Mouse (Mus musculus) cerebellum, adult 2 months (tissue): ENCODE results near the gene Ldlrap1.

Experiments used
- CTCF ChIP-seq: fragments of 200-500 bp; IDR thresholded peaks from 2 replicates; pipeline ENCODE4 v1.5.1; 2011; ENCODE audit warnings: low read depth, mild to moderate bottlenecking, control low read depth, low read length, moderate library complexity, borderline replicate concordance; ENCODE audit not compliant: insufficient read depth
- POLR2A ChIP-seq: fragments of 200-500 bp; IDR thresholded peaks from 2 replicates; pipeline ENCODE4 v1.6.1; 2011; ENCODE audit warnings: low read length, control low read depth, borderline replicate concordance; ENCODE audit not compliant: insufficient read depth

GRCm38 (mm10) chr4:134754371-134754770 lies 13.5 kb downstream of the Ldlrap1 start:
- TF ChIP-seq CTCF (no peak), POLR2A (no peak)
